Mouse (Mus musculus) left cerebral cortex, adult 2 months (tissue): ENCODE measurements at regions not wholly inside any gene's neighbourhood (a gene's known extent, or its start where the extent isn't known, plus 50 kb on each side); places are given as distances from the start of the nearest gene placed in this dataset.

Experiments used
- DNase-seq, 2 experiments: peaks; one replicate each; pipeline ENCODE4 v3.0.0; 2021 to 2022; ENCODE audit warnings: low spot score in 2 of 2, mixed read lengths in 1 of 2; ENCODE audit errors: extremely low spot score in 1 of 2
- H3K27ac ChIP-seq: fragments of 200-600 bp; 2 replicates; pipeline ENCODE4 v1.8.1; 2022
- H3K4me3 ChIP-seq: fragments of 200-600 bp; 2 replicates; pipeline ENCODE4 v1.8.1; 2022
- CTCF ChIP-seq: fragments of 200-600 bp; IDR thresholded peaks from 2 replicates; pipeline ENCODE4 v1.8.1; 2022; ENCODE audit warnings: antibody characterized with exemption, mild to moderate bottlenecking, moderate library complexity
- intact Hi-C: fragments of 180-260 bp; cut with DNase I; formaldehyde crosslinking; loops from one replicate; pipeline ENCODE4 v1.15.1; 2025

DNA sequence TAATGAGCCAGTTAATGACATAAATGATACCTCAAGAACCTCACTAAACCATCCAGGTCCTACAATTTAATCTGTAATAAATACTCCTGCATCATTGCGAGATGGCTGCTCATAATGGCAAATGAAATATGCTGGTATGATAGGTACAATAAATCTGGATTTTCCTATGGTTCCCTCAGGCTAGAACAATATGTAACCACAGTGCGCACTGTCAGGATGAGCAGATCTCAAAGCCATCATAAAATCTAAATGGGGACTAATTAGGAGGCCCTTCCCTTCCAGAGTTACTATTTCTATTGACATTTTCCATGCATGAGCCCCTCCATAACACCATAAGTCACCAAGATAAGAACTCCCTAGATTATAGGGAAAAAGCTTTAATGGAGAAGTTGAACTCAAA is 379.8 kb downstream of the Gpd2 start:
- Histone ChIP-seq H3K27ac (no peak overlapping the region), H3K4me3 (no peak overlapping the region)
- DNase-seq = no peak
- intact Hi-C loops = loop anchor here (5.0 kb wide), 2 partner anchors 80 to 505 kb away; no protein-coding TSS in a partner anchor
- no peak for TF ChIP-seq CTCF

GRCm38 (mm10) chr2:57644117-57644516 is 353.6 kb upstream of the Galnt5 start:
- no peak overlapping the region for H3K4me3 ChIP-seq
- TF ChIP-seq CTCF = no peak
- H3K27ac ChIP-seq = no peak overlapping the region
- DNase-seq = no peak
- intact Hi-C loops = no loop called here

- no peak overlapping the region for H3K27ac ChIP-seq
- no peak for TF ChIP-seq CTCF
Measured at GRCm38 (mm10) chr2:57644541-57644940, 353.1 kb upstream of the Galnt5 start.

DNA sequence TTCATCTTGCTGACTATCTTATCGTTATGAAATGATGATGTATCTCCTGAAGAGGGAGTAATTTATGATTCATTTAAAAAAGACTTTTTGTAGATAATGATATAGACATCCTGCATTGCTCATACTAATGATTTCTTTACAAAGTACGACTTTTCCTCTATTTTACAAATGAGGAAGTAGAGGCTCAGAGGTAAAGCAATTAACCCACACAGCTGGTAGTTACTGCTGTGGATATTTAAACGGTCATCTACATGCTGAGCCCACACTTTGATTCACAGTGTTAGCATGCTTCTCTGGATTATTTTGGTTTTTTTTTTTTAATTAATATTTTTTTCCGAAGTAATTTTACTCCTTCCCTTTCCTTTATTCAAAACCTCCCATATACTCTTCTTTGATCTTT is 348.7 kb upstream of the Galnt5 start:
- intact Hi-C loops = no loop called here
- Histone ChIP-seq H3K4me3 (no peak overlapping the region), H3K27ac (no peak overlapping the region)
- no peak for TF ChIP-seq CTCF
- DNase-seq = no peak

More at GRCm38 (mm10) chr2:57644541-57644940, 353.1 kb upstream of the Galnt5 start:
- no peak for DNase-seq
- intact Hi-C loops = no loop called here
- no peak overlapping the region for H3K4me3 ChIP-seq

DNA sequence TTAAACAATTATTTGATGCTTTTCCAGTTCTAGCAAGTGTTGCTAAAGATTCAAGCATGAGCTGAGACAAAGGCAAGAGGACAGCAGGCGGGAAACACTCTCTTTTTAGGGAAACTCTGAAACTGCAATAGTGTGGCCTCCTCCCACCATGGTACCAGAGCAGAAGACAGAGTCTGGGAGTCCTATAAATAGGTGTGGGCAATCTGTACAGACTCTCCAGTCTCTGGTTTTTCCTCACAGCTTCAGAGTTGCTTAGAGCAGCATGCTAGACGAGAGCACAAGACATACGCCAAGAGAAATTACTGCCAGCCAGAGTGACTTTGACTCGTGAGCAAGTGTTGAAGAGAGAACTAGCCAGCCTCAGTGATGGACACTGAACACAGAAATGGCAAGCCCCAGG is 340.3 kb upstream of the Galnt5 start:
- TF ChIP-seq CTCF = no peak
- intact Hi-C loops = no loop called here
- H3K27ac ChIP-seq = no peak overlapping the region
- peak in 1 of 2 experiments; percentile 10 for DNase-seq
- H3K4me3 ChIP-seq = no peak overlapping the region

GRCm38 (mm10) chr2:57661838-57662237 is 335.8 kb upstream of the Galnt5 start:
- no peak for TF ChIP-seq CTCF
- intact Hi-C loops = no loop called here
- H3K27ac ChIP-seq = no peak overlapping the region
- no peak overlapping the region for H3K4me3 ChIP-seq
- DNase-seq = no peak

DNA sequence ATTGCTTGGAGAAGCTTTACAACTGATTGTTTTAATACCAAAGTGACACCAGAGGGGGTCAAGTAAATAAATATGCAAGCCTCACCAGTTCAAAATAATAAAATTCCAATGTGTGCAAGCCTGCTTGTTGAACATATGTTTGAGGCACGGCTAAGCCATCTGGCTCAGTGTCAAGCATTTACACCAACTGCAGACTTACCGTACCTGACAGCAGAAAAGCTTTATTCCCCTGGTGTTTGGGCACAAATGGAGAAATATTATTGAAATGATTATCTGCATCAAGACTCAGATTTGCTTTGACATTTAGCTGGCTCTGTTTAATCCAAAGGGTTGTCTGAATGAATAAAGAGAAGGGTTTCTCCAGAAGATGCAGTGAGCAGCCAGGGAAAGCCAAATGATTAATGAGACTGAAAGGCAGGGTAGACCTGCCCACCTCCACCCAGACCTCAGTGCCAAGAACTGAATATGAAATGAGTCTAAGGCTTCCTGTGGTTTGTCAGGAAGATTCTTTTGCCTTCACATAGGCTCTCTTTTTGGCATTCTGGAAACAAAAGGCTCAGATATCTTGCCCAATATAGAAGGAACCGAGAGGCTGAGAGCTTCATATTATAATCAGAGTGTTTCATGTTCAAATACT is 325.6 kb upstream of the Galnt5 start:
- no peak for TF ChIP-seq CTCF
- H3K27ac ChIP-seq = no peak overlapping the region
- H3K4me3 ChIP-seq = no peak overlapping the region
- intact Hi-C loops = no loop called here
- no peak for DNase-seq

DNA sequence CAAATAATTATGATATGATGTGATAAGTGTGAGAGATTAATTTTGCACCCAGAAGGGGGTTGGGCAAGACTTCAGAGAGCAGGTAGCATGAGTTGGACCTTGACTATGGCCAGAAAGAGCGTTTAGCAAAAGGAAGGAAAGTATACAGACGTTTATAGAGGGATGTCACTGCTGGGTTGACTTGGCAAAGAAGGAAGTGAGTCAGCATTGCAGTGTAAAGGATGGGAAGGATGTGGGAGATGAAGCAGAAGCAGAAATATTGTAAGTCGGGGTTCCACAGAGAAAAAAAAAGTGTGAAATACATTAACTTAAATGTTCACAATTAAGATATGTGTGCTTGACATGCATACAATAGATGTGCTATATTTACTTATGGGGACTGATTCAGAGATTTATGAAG is 307.8 kb upstream of the Galnt5 start:
- Histone ChIP-seq H3K27ac (no peak overlapping the region), H3K4me3 (no peak overlapping the region)
- no peak for DNase-seq
- intact Hi-C loops = no loop called here
- no peak for TF ChIP-seq CTCF

- no peak for TF ChIP-seq CTCF
- Histone ChIP-seq H3K4me3 (no peak overlapping the region), H3K27ac (no peak overlapping the region)
- no peak for DNase-seq
- intact Hi-C loops = loop anchor here (5.0 kb wide), 3 partner anchors 80 to 220 kb away; no protein-coding TSS in a partner anchor
Measured at GRCm38 (mm10) chr2:57696992-57697772, 300.5 kb upstream of the Galnt5 start.

- H3K27ac ChIP-seq = no peak overlapping the region
- H3K4me3 ChIP-seq = peak overlapping the region; percentile 42
- peak; percentile 37 to 46 for DNase-seq
- intact Hi-C loops = loop anchor here (2.0 to 5.0 kb wide), 5 partner anchors 81 to 1580 kb away; no protein-coding TSS in a partner anchor
- TF ChIP-seq CTCF = peak; percentile 76
Measured at GRCm38 (mm10) chr2:57698659-57699061, 299.0 kb upstream of the Galnt5 start.

DNA sequence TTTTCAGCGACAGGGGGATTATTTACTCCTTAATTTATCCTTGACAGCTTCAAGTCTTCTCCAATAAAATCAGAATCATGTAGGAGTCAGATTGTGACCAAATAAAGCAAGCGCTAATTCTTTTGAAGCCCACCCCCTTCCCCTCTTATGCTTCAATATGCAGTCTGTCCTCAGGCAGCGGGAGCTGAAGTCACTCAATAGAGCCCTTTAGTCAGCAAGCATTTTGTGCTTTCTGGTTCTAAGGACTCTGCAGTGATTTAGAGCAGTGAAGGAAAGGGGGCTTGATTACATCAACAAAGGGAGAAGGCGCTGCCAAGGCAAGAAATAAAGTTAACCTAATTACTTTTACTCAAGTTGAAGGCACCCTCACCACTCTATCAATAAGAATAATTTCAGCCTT is 298.5 kb upstream of the Galnt5 start:
- no peak for TF ChIP-seq CTCF
- Histone ChIP-seq H3K4me3 (no peak overlapping the region; the same call in 1 of the 2 replicates), H3K27ac (no peak overlapping the region)
- no peak for DNase-seq
- intact Hi-C loops = loop anchor here (2.0 to 5.0 kb wide), 5 partner anchors 82 to 1580 kb away; no protein-coding TSS in a partner anchor

DNA sequence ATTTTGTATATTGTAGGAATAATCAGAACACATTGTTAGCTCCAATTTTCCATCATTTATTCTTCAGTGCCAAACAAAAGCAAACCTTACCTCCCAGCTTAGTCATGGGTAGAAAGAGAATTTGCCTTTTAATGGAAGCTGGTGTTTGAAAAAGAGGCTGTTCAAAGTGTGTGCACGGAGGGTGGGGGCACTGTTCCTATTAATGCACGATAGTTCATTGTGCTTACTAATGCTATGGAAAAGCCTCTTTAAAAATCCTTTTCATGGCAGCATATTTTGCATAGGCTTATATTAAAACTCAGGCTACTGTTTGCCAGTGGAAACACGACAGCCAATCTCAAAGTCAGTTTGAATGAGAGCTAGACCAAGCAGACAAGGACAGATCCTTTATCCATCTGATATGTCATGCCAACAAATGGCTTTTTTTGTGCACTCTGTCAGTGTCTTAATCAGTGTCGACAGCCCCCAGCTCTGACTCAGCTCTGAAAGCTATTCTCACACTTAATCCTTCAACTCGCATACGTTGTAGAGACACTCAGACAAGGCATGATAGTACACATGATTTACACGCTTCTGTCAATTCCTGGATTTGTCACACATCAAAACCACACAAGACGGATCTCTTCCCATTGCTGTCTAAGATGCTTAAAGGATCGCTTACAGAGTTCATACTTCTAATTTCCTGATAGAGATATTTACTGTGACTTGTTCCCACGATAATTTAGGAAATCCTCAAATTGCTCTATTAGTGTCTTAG is 280.8 kb upstream of the Galnt5 start:
- intact Hi-C loops = no loop called here
- no peak for TF ChIP-seq CTCF
- Histone ChIP-seq H3K27ac (no peak overlapping the region), H3K4me3 (no peak overlapping the region)
- DNase-seq = no peak
